Mouse (Mus musculus): Measurements from ENCODE around the gene Qpct. TPM values are rescaled to one million over a fixed set of nuclear protein-coding genes. Genes with fewer than 3 reads are reported as not detected.

Qpct gene
- total and polyA plus RNA-seq, 3 experiments, result not detected

GRCm38 (mm10) chr17:79031569-79031968 lies 20.1 kb upstream of the Qpct start (continued):
- TF ChIP-seq GABPA (IDR thresholded peaks at IDR 0.05; ENCODE audit: insufficient replicate concordance, low read depth, low read length) (no peak), NRF1 (IDR thresholded peaks at IDR 0.05; ENCODE audit: low read depth, low read length) (no peak)

GRCm38 (mm10) chr17:79032782-79033181 lies 18.9 kb upstream of the Qpct start:
- H3K4me1 ChIP-seq (ENCODE audit: control insufficient read depth in 1 of 2, insufficient read depth in 2 of 2), result no peaks in the 10 kb centered on the region
- no peak for DNase-seq (ENCODE audit: extremely low read depth)
- dilution Hi-C loops (cut with MboI; ENCODE audit: extremely low pct_ligation_motif_present, extremely low pct_unique_long_range_greater_than_20kb, low sequenced_read_pairs) (no loop called here), in situ Hi-C loops (cut with MboI; ENCODE audit: low pct_ligation_motif_present, low pct_unique_long_range_greater_than_20kb, low sequenced_read_pairs) (no loop called here)
- no peak overlapping the region for H3K27ac ChIP-seq (ENCODE audit: insufficient read depth, low read depth)
- H3K79me2 ChIP-seq (replicated peaks; ENCODE audit: control insufficient read depth, extremely low read depth, insufficient read depth, poor library complexity, severe bottlenecking), result no peaks in the 10 kb centered on the region
- no peak overlapping the region for H3K9ac ChIP-seq (ENCODE audit: insufficient read depth, low read depth)
- H3K4me3 ChIP-seq (replicated peaks in 1 of 3; ENCODE audit: low read depth in 2 of 3, low read length in 2 of 3, poor library complexity in 1 of 3), result no peak overlapping the region
- H3K36me3 ChIP-seq (replicated peaks in 1 of 2; ENCODE audit: control insufficient read depth in 1 of 2, insufficient read depth in 1 of 2, low read length in 1 of 2), result no peaks in the 10 kb centered on the region
- TF ChIP-seq MXI1 (IDR thresholded peaks at IDR 0.05; ENCODE audit: low read depth, low read length) (no peak), PAX5 (IDR thresholded peaks at IDR 0.05; ENCODE audit: low read length) (no peak), ZKSCAN1 (IDR thresholded peaks at IDR 0.05; ENCODE audit: borderline replicate concordance, low read depth, low read length) (no peak), JUND (conservative IDR thresholded peaks at IDR 0.05; ENCODE audit: low read depth, low read length) (no peak), KAT2A (IDR thresholded peaks at IDR 0.05; ENCODE audit: insufficient replicate concordance, low read length) (no peak), BHLHE40 (IDR thresholded peaks at IDR 0.05; ENCODE audit: low read depth, low read length) (no peak), MAFK (IDR thresholded peaks at IDR 0.05; ENCODE audit: insufficient replicate concordance, low read length) (no peak), SMC3 (IDR thresholded peaks at IDR 0.05; ENCODE audit: low read depth, low read length) (no peak), USF1 (IDR thresholded peaks at IDR 0.05; ENCODE audit: low read depth, low read length) (no peak), SIN3A (IDR thresholded peaks at IDR 0.05; ENCODE audit: low read length) (no peak), CHD2 (IDR thresholded peaks at IDR 0.05; ENCODE audit: low read length) (no peak), NELFE (IDR thresholded peaks at IDR 0.05; ENCODE audit: low read depth, low read length) (no peak), JUN (IDR thresholded peaks at IDR 0.05; ENCODE audit: insufficient read depth, low read depth, low read length) (no peak), CHD1 (IDR thresholded peaks at IDR 0.05; ENCODE audit: low read depth, low read length) (no peak), ZNF384 (IDR thresholded peaks at IDR 0.05; ENCODE audit: low read depth, low read length) (no peak), ZMIZ1 (IDR thresholded peaks at IDR 0.05; ENCODE audit: low read depth, low read length) (no peak), E2F4 (IDR thresholded peaks at IDR 0.05; ENCODE audit: insufficient replicate concordance, low read depth, low read length) (no peak), USF2 (conservative IDR thresholded peaks at IDR 0.05; ENCODE audit: low read depth, low read length) (no peak), GABPA (IDR thresholded peaks at IDR 0.05; ENCODE audit: insufficient replicate concordance, low read depth, low read length) (no peak)
- no peak overlapping the region for H3K4me2 ChIP-seq (ENCODE audit: insufficient read depth, low read depth, poor library complexity, severe bottlenecking)
- no peaks in the 10 kb centered on the region for H3K27me3 ChIP-seq (replicated peaks)
- no peaks in the 10 kb centered on the region for H3K9me3 ChIP-seq (replicated peaks; ENCODE audit: low read length)

Measured in CH12.LX (cell line).